Mouse (Mus musculus): ENCODE data around the gene Rnf113a2.

- TF ChIP-seq CTCF (IDR thresholded peaks at IDR 0.05; ENCODE audit: control insufficient read depth, insufficient read depth, insufficient replicate concordance, low read depth, low read length) = no peak
- no peak for TF ChIP-seq POLR2A (IDR thresholded peaks at IDR 0.05; ENCODE audit: control insufficient read depth, low read depth, low read length)
These were observed 7.0 kb downstream of the Rnf113a2 start for GRCm38 (mm10) chr12:84423990-84424389.
